23 mouse cellular contexts compared by ENCODE assay signal in the genomic region with DNA sequence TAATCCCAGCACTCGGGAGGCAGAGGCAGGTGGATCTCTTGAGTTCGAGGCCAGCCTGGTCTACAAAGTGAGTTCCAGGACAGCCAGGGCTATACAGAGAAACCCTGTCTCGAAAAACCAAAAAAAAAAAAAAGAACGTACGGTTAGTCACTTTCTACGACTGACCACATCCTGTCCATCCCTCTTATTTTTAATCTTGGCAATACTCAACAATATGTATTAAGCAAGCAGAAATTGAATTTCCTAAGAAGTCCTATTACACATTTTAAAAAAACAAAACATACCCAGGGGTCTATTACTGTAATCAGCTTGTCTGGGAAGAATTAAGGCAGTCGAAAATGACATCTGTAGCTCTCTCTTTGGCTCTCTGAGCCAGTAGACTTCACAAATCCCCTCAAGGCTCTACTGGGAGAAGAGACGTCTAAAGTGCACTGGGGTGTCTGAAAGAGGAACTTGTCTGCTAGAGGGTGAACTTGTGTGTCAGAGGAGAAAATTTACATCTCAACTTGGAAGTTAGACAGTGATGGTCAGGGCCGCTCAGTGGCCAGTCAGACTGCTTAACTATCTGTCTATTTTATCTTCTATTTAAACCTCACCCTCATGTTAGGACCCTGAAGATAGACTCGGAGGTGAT.
A peak's percentile ranks its signal among the peaks of the same experiment; 100 is the strongest.
DNase-seq lines count a peak whose midpoint lies in the region; ATAC-seq and TF ChIP-seq lines count a peak whose summit lies in the region.
"Had no signal": no experiment of that assay in that cellular context is flagged by ENCODE, and none has a peak within 500 bp of the region (broad histone marks: within the 10 kb centered on the region; RNA-seq: fewer than 3 reads in every experiment).

No protein-coding gene starts in this region.

- H3K9ac ChIP-seq in forebrain, embryonic 16.5 days (replicated peaks; ENCODE audit: low read depth, low read length), result no peak overlapping the region
- H3K9ac ChIP-seq: forebrain, embryonic 15.5 days; hindbrain, embryonic 14.5 days; limb, embryonic 13.5 days; liver, embryonic 15.5 days had no signal

- no peak overlapping the region for H3K4me2 ChIP-seq in forebrain, embryonic 16.5 days (ENCODE audit: low read length)
- H3K4me2 ChIP-seq: forebrain, embryonic 15.5 days; heart, embryonic 11.5 days; hindbrain, embryonic 14.5 days; limb, embryonic 13.5 days; liver, embryonic 15.5 days had no signal

- DNase-seq in forebrain, embryonic 10.5 days (ENCODE audit: extremely low spot score, low spot score), result no peak
- DNase-seq in 3T3-L1 (ENCODE audit: low read depth, low spot score), result peak; percentile 75
- DNase-seq in frontal cortex, adult 2 months (ENCODE audit: extremely low spot score in 1 of 2, low spot score in 1 of 2), result no peak
- no peak for DNase-seq in thymus, postnatal 0 days (ENCODE audit: low spot score)
- DNase-seq in lung, postnatal 25 days (ENCODE audit: low spot score), result no peak
- DNase-seq: adrenal gland, postnatal 14 days; cerebellum, adult 11-12 months; cerebellum, postnatal 25 days; heart, postnatal 10 days; kidney, adult 9 months; kidney, postnatal 36 days; layer of hippocampus, adult 9-11 months; lung, postnatal 14 days had no signal

- H3K4me3 ChIP-seq in forebrain, embryonic 10.5 days, result no peak overlapping the region
- no peak overlapping the region for H3K4me3 ChIP-seq in forebrain, embryonic 16.5 days (replicated peaks; ENCODE audit: low read length)
- H3K4me3 ChIP-seq in bone marrow macrophage, adult 2 months (ENCODE audit: insufficient read depth, low read length), result no peak overlapping the region
- H3K4me3 ChIP-seq: forebrain, embryonic 15.5 days; limb, embryonic 13.5 days; liver, embryonic 15.5 days; midbrain, embryonic 10.5 days had no signal

- 0 out of 2 replicates have a peak, but pooled peaks cover 3% of the 10 kb centered on the region for H3K27me3 ChIP-seq in forebrain, embryonic 10.5 days (ENCODE audit: poor library complexity, severe bottlenecking)
- H3K27me3 ChIP-seq in forebrain, embryonic 16.5 days (replicated peaks; ENCODE audit: control insufficient read depth, insufficient read depth, low read length), result no peaks in the 10 kb centered on the region
- H3K27me3 ChIP-seq: forebrain, embryonic 15.5 days; limb, embryonic 13.5 days; liver, embryonic 15.5 days had no signal

- H3K9me3 ChIP-seq in forebrain, embryonic 10.5 days, result no peaks in the 10 kb centered on the region
- H3K9me3 ChIP-seq in forebrain, embryonic 16.5 days (ENCODE audit: control insufficient read depth, low read length), result no peaks in the 10 kb centered on the region
- H3K9me3 ChIP-seq: forebrain, embryonic 15.5 days; limb, embryonic 13.5 days; liver, embryonic 15.5 days; midbrain, embryonic 10.5 days had no signal

- H3K27ac ChIP-seq in forebrain, embryonic 10.5 days, result peak overlapping the region; percentile 40; the same call in 1 of the 2 replicates
- H3K27ac ChIP-seq in forebrain, embryonic 16.5 days (ENCODE audit: low read length), result no peak overlapping the region
- H3K27ac ChIP-seq in bone marrow macrophage, adult 2 months (ENCODE audit: insufficient read depth, low read depth, low read length), result peak overlapping the region; percentile 65
- H3K27ac ChIP-seq: forebrain, embryonic 15.5 days; hindbrain, embryonic 14.5 days; limb, embryonic 13.5 days; liver, embryonic 15.5 days had no signal

- no peak for TF ChIP-seq POLR2A in bone marrow macrophage, adult 2 months (IDR thresholded peaks at IDR 0.05; ENCODE audit: borderline replicate concordance, low read depth, low read length)

- TF ChIP-seq CTCF in bone marrow macrophage, adult 2 months (IDR thresholded peaks at IDR 0.05; ENCODE audit: low read depth, low read length), result no peak

- WGBS in forebrain, embryonic 10.5 days, result 85% methylated on average over 10 of the region's 10 CpGs
- WGBS in forebrain, embryonic 16.5 days, result 80% methylated on average over 10 of the region's 10 CpGs

- H3K36me3 ChIP-seq in forebrain, embryonic 10.5 days (replicated peaks), result no peaks in the 10 kb centered on the region
- H3K36me3 ChIP-seq in forebrain, embryonic 16.5 days (ENCODE audit: control insufficient read depth, insufficient read depth), result no peaks in the 10 kb centered on the region
- H3K36me3 ChIP-seq: forebrain, embryonic 15.5 days; limb, embryonic 13.5 days; liver, embryonic 15.5 days; midbrain, embryonic 10.5 days had no signal

- H3K4me1 ChIP-seq in forebrain, embryonic 10.5 days, result peaks cover 26% of the 10 kb centered on the region
- H3K4me1 ChIP-seq in forebrain, embryonic 16.5 days (replicated peaks; ENCODE audit: control insufficient read depth, insufficient read depth, low read length), result no peaks in the 10 kb centered on the region
- peaks cover 38% of the 10 kb centered on the region for H3K4me1 ChIP-seq in bone marrow macrophage, adult 2 months (ENCODE audit: control insufficient read depth, insufficient read depth, low read length)
- H3K4me1 ChIP-seq: forebrain, embryonic 15.5 days; limb, embryonic 13.5 days; liver, embryonic 15.5 days had no signal

- no peak for ATAC-seq in forebrain, embryonic 16.5 days
- ATAC-seq in megakaryocyte, adult 5-6 weeks (ENCODE audit: poor library complexity, severe bottlenecking), result peak; percentile 70
- ATAC-seq: activated CD4-positive, CD25-positive, alpha-beta regulatory T cell, adult 4 months; forebrain, embryonic 15.5 days had no signal
